Mouse (Mus musculus) monocyte, adult 5-6 weeks (primary cell): ENCODE results near the gene Ece1. TPM values are rescaled to one million over a fixed set of nuclear protein-coding genes. Genes with fewer than 3 reads are reported as not detected.

Experiments
- ATAC-seq: fragments of 153-309, 156-312 bp; replicated peaks from 2 replicates; pipeline ENCODE4 v1.8.0; 2017; ENCODE audit warnings: mild to moderate bottlenecking; ENCODE audit not compliant: low TSS enrichment, insufficient number of reproducible peaks, severe bottlenecking, poor library complexity, low FRiP score
- total RNA-seq: library from RNA; stranded (forward); fragments of 200-1000, 200-491, 200-594 nt; gene quantifications from 3 replicates; pipeline ENCODE4 v1.2.3, GENCODE M21; 2017

Gene Ece1
- total RNA-seq, 1 experiment from 2014 or later: 7.1 TPM

DNA sequence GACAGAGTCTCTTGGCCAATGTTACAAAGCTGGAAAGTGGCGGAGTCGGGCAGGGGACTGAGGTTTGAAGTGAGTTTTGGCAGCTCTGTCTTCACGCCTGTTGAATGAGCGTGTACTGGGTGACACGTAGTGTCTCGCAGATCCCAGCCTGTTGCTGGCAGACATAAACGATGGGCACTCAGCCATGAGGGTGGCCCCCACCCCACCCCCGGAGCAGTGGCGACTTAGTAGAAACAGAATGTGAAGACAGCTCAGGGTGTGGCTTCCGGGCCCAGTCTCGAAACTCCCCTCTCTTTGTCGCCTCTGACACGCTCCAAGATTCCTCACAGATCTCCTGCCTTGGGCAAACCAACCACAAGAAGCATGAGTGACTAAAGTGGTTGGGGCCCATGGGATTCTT is 45.9 kb downstream of the Ece1 start:
- ATAC-seq: no peak

DNA sequence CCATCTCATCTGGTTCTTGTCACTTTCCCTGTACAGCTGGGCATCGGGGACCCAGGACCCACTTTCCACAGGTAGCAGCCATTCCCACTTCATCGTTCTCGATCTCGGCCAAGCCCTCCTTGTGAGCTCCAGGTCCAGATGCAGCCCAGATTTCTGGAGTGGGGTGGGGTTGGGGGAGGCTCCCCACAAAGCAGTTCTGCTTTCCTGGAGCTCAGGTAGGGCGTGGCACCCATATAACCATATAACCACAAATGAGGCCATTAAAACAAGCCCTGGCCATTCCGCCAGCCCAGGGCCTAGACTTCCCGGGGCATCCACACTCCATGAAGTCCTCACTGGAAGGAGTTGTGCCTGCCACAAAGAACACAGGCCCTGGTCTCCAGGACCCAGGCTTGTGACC is 46.5 kb downstream of the Ece1 start:
- no peak for ATAC-seq

DNA sequence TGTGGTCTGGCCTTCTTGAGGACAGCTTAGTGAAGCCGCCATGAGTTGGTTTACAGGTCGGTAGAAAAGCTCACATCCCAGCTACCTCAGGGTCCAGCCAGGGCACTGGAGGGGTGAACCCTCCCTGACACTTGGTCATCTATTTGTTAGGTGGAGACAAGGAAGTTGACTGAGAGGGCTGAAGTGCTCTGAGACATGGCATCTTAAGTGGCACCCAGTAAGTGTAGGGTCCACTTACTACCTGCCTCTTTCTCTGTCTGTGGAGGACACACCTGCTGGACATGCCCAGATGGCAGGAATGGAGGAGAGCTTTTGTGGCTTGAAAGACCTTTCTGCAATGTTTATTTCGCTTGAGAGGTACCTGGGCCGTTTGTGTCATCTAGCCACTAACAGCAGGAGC is 46.9 kb downstream of the Ece1 start:
- no peak for ATAC-seq

DNA sequence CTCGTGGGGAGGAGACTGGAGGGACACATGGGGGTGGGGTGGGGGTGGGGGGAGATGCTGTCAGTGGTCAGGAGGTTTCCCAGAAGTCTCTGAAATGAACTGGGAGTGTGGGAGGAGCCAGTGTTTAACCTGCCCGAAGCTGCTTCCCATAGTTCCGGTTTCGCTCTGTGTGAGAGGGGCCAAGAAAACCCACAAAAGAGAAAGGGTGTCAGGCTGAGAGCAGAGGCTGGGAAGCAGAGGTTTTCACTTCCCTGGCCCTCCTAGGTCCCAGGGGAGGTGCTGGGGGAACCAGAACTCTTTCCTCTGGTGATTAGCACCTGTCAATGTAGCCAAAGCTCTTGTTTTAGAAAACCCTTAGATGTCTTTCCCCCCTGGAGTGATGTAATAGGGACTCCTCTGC is 47.4 kb downstream of the Ece1 start:
- ATAC-seq: 0 out of 2 replicates have a peak, but pooled peaks have one; percentile 29

DNA sequence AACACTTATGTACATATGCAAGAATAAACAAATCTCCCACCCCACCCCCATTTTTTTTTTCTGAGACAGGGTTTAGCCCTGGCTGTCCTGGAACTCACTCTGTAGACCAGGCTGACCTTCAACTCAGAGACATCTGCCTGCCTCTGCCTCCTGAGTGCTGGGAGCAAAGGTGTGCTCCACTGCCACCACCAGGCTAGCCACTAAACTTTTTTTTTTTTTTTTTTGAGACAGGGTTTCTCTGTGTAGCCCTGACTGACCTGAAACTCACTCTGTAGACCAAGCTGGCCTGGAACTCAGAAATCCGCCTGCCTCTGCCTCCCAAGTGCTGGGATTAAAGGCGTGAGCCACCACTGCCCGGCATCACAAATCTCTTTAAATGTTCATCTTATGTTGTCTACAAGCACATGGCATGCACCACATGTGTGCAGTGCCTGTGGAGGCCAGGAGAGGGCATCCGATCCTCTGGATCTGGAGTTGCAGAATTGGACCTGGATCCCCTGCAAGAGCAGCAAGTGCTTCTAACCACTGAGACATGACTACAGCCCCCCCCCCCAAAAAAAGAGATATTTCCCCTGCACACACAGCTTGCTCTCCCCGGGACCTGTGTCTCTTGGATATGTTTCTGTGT is 48.5 kb downstream of the Ece1 start:
- ATAC-seq: no peak

- no peak for ATAC-seq
These were observed 49.6 kb downstream of the Ece1 start for GRCm38 (mm10) chr4:137911657-137912056.

DNA sequence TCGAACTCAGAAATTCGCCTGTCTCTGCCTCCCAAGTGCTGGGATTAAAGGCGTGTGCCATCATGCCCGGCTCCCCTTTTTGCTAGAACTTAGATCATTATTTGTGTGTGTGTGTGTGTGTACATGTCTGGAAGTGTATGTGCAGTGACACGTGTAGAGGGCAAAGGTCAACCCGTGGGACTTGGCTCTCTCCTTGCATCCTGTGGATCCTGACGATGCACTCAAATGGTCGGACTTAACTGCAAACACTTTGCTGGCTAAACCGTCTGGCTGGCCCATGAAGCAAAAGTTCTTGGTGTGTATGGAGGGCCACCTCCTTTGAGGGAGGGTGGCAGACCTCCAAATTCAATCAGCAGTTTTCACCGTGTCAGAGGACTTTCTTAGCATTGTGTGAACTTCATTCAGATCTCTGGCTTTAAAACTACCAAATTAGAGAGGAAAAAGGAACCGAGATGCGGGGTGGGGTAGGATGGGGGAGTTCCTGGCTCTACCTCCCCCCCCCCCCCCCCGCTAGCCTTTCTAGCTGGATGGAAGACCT is 50.8 kb downstream of the Ece1 start:
- no peak for ATAC-seq

- ATAC-seq: peak; percentile 68
These were observed 51.5 kb downstream of the Ece1 start for GRCm38 (mm10) chr4:137913321-137914057.

DNA sequence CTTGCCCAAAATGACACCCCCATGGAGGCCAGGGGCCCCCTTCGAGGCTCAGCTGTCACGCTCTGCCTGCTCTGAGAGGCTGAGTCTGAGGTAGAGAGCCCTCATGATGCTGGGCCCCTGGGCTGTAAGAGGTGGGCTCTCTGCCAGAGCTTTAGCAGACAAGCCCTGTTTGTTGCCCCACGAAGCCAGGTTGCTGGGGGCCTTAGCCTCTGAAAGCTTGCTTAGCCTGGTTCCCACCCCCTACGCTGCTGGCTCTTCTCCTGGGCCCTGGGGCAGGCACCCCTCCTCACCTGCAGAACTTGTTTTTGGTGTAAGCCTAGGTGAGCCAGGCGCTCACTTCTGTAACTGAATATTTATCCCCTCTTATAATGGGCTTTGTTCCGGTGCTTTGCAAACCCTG is 55.6 kb downstream of the Ece1 start:
- ATAC-seq: no peak

DNA sequence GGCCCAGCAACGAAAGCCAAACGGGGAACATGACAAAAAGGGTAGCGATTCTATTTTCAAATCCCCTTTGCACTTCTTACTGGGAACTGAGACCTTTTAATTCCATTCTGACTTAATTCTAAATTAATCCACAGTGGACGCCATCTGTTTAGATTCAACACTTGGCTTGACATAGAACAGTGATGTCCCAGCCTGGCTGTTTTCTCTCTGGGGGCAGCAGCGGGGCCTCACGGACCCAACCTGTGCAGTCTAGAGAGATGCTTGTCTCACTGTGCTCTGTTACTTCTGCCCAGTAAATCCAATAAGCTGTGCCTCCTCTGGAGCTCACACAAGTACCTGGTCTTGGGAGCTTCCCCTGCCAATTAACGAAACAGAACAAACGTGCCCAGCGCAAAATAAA is 56.5 kb downstream of the Ece1 start:
- ATAC-seq: no peak

DNA sequence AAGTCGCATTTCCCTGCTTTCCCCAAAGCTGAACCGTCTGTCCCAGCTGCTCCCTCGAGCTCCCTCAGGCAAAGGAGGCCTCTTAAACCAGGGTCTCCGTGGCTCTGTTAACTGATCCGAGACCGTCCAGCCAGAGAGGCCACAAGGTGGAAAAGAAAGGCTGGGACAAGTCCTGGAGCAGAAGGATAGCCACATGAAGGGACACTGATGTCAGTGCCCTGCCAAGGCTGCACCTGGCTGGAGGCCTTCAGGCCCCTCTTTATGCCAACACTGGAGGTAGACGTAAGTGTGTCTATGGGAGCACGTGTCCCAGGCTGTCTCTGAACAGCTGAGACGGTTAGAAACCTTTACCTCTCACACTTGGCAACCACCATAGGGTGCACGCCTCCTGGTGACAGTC is 57.1 kb downstream of the Ece1 start:
- ATAC-seq: no peak

DNA sequence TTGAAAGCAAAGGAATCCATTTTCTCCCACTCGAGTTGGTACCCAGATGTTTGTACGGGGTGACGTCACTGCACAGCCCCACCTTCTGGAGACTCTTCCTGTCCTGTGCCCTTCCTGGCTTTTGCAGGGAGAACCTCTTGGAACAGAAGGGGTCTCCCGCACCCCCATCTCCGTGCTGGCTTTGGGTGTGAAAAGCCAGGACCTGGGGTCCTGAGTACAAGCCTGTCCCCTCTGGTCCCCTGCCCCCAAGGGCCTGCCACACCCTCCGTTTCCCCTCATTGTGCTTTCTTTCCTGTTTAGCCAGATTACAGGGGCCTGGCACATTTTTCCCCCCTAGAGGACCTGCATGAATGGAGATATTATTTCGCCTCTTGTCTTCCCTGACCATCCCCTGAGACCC is 58.0 kb downstream of the Ece1 start:
- no peak for ATAC-seq

DNA sequence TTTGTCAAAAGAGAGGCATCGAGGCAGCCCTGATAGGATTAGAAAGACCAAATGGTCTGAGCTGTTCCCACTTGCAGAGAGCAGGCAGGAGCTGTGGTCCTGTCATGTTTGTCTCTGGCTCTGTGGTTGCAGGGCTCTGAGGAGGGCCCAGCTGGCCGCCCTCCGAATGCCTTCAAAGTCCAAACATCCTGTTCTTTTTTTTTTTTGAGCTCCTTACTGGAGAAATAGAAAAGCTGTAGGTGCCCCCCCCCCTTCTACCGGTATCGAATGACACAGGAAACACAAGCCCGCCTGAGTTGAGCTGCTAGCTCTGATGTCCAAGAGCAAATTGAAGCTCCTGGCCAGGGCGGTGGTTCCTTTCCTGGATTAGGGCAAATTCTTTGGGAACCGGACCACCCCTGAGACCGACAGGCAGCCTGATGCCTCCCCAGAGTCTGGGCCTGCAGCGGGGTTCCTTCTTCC is 58.5 kb downstream of the Ece1 start:
- no peak for ATAC-seq

GRCm38 (mm10) chr4:137921510-137921909 is 59.5 kb downstream of the Ece1 start:
- ATAC-seq: no peak

DNA sequence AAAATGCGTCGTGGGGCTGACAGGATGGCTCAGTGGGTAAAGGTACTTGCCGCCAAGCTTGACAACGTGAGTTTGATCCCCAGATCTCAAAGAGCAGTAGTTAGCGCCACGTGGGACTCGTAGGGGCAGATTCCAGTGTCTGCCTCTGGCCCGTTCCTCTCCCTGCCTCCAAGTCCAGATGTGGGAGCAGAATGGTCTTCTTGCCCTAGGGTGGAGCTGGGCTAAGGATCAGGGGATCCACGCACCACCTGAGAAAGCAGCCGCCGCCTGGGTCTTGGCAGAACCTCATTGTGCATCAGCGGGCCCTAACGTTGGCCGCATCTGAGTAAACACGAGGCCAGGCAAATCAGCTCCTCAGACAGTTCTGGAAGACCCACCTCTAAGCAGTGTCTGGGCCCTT is 61.0 kb downstream of the Ece1 start:
- no peak for ATAC-seq

- no peak for ATAC-seq
These were observed 63.1 kb downstream of the Ece1 start for GRCm38 (mm10) chr4:137925176-137925575.

- ATAC-seq: 0 out of 2 replicates have a peak, but pooled peaks have one; percentile 15
These were observed 64.1 kb downstream of the Ece1 start for GRCm38 (mm10) chr4:137926161-137926560.

DNA sequence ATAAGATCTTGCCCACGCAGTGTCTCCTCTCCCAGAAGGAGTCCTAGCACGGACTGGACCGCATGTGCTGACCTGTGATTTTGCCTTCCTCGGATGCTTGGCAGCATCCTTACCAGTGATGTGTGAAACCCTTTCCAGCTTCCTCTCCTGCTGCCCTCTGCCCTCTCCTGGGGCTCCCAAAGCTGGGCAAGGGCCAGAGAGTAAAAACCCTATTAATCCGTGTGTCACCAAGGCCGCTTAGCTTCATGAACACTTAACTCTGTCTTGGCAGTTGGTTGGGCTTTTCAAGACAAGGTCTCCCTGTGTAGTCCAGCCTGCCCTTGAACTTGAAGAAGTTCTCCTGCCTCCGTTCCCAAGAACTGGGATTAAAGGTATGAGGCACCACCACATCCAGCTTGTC is 65.1 kb downstream of the Ece1 start:
- ATAC-seq: no peak

DNA sequence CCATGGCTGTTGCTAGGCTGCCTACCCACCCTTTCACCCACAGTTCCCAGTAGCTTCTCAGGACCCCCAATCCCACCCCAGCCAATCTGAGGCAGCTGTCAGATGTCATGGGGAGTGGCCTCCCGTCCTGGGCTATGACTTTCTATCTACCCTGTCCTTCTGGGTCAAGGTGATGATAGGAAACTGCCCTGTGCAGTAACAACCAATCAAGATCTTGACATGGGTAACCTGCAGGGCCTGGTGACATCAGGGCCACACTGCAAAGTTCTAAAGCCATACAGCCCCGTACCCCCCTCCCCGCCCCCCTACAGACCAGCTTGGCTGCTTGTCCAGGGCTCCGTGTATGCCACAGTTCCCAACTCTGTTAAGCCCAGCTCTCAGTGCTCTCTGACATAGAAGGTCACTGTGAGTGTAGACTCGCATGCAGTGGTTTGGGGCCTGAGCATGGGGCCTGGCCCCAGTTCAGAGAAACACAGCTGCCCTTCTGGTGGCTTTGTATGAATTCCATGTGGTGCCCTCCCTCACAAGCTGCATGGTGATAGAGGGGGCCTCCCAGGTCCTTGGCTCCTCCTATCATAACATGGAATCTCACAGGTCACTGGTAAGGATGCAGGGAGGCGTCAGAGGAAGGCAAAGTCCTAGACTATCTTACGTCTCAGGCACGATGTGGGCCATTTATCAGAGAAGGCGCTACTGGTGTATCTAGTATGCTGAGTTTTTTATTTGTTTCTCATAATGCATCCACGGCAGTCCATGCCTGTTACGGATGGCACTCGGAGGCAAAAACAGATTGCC is 65.9 kb downstream of the Ece1 start:
- no peak for ATAC-seq
